Mouse (Mus musculus) adrenal gland, adult (tissue): ENCODE results near the gene Cdc6.

ENCODE experiments used
- DNase-seq, 2 experiments: peaks; one replicate each; pipeline ENCODE4 v3.0.0; 2022 to 2023; ENCODE audit warnings: low spot score in 1 of 2; ENCODE audit not compliant: inconsistent age in 2 of 2

Cdc6 gene

DNA sequence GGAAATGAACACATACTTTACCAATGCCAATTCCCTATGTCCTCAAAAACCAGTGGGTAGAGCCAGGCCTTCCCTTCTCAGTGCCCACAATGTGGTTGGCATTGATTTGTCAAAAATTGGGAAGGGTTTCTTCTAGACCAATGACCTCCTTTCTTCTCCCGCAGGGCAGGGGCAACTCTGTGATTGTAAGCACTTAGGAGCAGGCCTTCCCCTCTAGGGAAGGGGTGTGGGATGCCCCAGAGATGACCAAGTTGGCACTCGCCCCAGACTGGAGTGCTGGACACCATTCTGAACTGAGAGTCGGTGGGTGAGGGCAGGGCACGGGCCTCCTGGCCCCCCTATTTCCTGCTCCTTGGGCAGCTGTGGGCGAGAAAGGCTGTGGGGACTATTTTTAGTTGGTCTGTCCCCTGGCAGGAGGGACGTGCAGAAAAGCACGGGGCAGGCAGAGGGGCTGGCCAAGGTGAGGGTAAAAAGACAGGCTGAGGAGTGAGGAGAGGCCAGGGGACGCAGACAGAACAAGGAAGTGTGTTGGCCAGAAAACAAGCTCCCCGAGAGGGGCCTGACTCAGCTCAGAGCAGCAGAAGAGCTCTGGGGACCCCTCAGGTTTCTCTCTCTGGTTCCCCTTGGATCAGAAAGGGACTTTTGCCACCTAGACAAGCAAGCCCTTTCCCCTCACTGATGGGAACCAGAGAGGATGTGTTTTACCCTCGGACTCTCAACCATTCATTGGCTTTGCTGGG is 23.3 kb downstream of the Cdc6 start:
- DNase-seq: peak; percentile 32 to 63

- peak; percentile 29 to 60 for DNase-seq
Measured at GRCm38 (mm10) chr11:98931513-98932292, 24.1 kb downstream of the Cdc6 start.

GRCm38 (mm10) chr11:98932293-98933091 is 24.9 kb downstream of the Cdc6 start:
- peak in 1 of 2 experiments; percentile 37 for DNase-seq

DNA sequence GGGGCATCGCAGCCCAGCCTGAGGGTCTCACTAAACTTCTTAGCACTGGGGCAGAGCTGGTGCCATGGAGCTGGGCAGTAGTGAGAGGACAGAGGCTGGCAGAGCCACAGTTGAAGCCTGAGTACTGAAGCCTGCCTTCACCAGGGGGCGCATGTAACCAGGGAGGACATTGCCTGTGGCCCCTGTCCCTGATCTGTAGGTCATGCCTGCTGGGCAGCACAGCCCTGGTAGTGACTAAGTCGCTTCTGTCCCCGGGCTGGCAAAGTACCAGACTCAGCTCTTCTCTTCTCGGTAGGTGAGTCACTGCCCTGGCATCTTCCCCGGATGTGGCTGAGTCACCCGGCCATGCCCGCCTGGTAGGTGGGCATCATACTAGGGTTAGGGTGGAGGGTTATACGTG is 25.6 kb downstream of the Cdc6 start:
- DNase-seq: peak; percentile 98

GRCm38 (mm10) chr11:98933847-98934246 is 26.2 kb downstream of the Cdc6 start:
- peak in 1 of 2 experiments; percentile 57 for DNase-seq

DNA sequence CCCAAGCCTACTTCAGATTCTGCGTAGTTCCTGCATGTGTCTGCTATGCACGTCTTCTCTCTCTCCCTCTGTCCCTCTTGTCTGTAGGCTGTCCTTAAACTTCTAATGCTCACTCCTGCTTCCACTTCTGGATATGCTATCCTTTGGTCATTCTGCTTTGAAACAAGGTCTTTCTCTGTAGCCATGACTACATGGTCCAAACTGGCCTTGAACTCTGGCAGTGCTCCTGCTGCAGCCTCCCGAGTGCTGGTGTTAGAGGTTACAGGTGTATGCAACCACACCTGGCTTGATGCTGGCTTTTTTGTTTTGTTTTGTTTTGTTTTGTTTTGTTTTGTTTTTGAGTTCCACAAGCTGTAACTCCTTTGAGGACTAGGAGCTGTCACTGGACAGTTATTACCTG is 26.8 kb downstream of the Cdc6 start:
- DNase-seq: peak in 1 of 2 experiments; percentile 68

DNA sequence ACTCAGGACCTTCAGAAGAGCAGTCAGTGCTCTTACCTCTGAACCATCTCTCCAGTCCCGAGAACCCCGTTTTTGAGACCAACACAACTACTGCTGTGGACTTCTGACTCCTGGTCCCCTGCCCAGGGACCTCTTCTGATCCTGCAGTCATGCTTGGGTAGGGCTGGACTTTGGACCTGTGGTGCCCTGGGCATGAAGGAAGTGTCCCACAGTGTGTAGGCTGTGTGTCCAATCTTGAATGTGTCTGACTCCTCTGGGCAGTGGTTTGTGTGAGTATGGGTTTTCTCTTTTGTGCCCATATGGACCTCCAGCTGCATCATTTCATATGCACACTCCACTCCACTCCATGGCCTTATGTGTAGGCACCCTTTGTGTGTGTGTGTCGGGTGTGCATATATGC is 27.5 kb downstream of the Cdc6 start:
- no peak for DNase-seq

- peak in 1 of 2 experiments; percentile 84 for DNase-seq
Measured at GRCm38 (mm10) chr11:98936170-98936569, 28.6 kb downstream of the Cdc6 start.

DNA sequence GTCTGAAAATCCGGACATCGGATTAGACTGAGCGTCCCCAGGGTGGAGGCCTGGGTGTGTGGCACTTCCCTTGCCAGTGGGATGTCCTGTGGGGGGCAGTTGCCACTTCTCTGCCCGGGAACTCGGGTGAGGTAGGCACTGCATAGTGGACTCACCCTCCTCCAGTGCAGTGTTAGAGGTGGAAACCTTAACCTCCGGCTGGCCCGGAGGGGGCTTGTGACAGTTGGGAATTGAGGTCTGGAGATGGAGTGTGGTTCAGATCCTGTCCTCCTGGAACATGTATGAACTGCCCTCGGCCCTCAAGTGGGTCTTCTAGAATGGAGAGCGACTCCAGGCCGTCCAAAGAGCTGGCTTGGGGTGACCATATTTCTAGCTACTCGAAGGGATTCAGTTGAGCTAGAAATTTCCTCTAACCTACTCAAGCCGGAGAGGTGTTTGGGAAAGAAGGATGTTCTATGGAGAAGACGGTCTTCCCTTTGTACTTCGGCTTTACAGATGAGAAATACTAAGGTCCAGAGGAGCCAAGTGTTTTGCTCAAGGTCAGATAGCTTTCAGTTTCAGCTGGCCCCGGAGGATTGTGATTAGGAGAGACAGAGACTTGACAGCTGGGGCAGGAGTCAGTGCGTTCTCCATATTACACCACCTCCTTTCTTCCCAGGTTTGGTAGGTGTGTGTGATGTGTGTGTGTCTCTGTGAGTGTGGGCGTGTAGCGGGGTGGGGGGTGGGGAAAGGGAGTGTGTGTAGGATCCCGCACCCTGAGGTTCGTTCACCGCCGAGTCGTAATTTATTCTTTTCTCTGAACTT is 29.2 kb downstream of the Cdc6 start:
- DNase-seq: peak; percentile 62 to 92

DNA sequence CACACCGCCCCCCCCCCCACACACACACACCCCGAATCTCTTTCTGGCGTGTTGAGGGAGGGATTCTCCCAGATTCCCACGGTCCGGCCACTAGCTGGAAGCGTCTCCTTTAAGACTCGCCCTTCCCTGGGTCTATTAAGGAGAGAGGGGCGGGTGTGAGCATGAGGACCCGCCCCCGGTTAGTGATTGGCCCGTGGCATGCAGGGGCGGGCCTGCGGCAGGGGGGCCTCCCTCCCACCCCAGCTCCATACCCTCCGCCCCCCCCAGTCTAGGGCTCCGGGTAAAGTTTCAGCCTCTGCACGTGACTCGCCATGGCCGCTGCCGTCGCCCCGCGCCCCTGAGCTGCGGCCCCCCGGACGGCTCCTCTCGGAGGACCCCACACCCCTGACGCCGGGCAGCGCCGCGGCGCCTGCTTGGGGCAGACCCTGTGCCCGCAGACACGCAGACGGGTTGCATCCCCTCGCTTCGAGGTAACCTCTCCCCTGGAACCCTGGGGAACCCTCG is 29.9 kb downstream of the Cdc6 start:
- DNase-seq: peak; percentile 94 to 97

DNA sequence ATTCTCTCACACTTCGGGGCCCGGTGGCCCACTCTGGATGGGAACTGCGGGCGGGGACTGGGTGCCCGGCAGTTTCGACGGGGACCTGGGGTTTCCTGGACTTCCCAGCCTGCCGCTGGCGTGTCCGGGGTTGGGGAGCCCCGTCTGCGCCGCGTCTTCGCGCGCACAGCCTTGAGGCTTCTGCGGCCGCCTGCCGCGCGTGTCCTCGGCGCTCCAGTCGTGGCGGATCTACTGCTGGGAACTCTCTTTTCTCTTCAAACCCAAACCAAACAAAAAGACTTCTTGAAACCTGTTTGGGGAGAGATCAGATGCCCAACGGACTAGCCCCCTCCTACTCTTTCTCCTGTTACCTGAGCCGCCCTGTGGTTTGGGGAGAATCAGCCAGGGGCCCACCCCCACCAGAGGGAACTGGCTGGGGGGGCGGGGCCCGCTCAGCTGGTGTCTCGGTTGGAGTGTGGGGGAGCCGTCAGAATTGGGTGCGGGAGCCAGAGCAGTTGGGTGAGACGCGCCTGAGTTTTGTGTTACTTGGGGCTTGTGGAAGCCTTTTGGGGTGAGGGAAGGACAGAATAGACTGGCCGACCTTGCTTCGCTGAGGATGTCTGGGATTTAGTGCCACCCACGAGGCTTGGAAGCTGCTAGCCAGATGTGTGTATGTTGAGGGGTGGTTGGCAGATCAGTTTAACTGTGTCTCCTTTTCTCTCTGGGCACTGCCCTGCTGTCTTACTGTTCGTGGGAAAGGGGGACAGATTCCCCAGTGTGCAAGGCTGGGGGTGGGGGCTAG is 30.5 kb downstream of the Cdc6 start:
- DNase-seq: peak in 1 of 2 experiments; percentile 77

DNA sequence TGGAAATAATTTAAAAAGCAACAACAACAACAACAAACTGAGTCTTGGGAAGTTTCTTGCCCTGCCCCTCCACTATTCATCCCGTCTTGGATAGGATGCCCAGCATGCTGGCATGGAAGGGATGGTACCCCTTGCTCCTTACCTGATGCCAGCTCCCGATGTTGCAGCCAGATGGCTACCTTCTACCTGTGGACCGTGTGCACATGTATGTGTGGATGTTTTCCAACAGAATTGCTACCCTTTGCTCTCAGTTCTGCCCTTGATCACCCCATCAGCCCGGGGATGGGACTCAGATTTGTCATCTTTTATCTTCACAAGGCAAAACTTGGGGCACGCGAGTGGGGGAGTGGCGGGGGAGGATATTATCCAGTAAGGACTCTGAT is 31.1 kb downstream of the Cdc6 start:
- no peak for DNase-seq

DNA sequence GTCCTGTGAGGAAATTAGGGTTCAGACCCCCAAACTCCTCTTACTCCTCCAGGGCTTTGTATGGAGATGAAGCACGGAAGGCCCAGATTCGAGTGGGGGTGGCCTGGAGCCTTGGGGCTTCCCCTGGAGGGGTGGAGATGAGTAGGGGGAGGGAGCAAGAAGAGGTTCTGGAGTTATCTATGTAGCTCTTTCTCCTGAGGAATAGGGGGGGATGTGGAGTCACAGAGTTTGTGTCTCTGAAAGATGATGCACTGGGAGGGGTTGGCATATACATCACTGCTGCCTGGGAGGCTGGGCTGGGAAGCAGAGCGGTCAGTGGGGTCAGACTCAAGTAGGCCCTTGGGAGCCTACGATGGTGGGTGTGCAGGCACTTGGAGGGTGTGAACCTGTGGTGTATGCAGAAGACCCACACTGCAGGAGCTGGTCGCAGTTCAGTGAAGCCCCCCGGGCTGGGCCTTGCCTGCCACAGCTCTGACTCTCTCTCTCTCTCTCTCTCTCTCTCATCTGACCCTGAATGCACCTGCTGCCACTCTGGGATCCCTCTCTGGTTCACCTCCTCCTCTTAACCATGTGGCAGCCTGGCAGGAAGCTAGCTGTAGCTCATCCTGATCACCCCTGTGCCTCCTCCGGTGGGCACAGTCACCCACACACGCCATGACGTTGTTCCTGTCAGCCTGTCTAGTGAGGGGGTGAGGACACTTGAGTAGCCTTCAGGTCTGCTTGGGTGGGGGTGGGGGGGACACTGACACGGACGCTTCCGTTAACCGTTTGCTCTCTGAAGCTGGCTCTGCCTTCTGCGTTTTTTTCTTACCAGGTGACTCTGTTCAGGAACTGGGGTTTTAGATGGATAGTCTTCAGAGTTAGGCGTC is 31.7 kb downstream of the Cdc6 start:
- peak; percentile 41 to 65 for DNase-seq

- DNase-seq: peak; percentile 36 to 65
Measured at GRCm38 (mm10) chr11:98939953-98940641, 32.5 kb downstream of the Cdc6 start.

GRCm38 (mm10) chr11:98940776-98941175 is 33.2 kb downstream of the Cdc6 start:
- DNase-seq: peak in 1 of 2 experiments; percentile 27

- peak; percentile 61 to 82 for DNase-seq
Measured at GRCm38 (mm10) chr11:98941341-98941825, 33.8 kb downstream of the Cdc6 start.

DNA sequence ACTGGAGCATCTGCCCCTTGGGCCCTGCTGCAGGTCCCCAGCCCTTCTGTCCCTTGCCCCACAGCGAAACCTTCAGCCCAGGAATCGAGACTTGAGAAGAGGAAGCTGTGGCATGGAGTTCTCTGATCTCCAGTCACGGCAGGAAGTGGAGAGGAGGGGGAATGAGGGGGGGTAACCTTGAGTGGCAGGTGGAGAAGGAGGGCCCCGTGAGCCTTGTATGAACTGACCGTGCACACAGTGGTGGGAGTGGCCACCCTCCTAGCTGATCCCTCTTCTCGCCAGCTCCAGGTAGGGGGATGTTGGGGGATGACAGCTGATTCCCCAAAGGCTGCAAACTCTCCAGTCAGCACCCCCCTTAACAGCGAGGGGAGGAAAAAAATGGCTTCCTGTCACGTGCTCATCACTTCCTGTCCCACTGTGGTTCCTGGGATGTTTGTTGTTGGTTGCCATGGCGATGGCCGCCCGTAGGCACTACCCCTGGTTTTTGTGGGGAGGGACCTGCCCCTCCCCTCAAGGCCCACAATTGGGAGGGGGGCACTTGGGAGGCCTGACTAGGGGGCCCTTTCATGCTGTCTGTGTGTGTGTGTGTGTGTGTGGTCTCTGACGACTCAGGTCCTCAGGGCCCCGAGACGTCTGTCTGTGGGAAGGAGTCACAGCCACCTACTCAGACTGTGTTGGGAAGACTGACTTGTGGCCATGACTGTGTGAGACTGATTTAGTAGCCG is 34.4 kb downstream of the Cdc6 start:
- peak; percentile 87 to 95 for DNase-seq
